Mouse (Mus musculus) cerebellum, adult 11-12 months (tissue): ENCODE data around the gene Cer1.
A peak's percentile ranks its signal among the peaks of the same experiment; 100 is the strongest.

Experiments used
- DNase-seq: peaks from one replicate; pipeline ENCODE4 v3.0.0; 2022

The Cer1 gene

DNA sequence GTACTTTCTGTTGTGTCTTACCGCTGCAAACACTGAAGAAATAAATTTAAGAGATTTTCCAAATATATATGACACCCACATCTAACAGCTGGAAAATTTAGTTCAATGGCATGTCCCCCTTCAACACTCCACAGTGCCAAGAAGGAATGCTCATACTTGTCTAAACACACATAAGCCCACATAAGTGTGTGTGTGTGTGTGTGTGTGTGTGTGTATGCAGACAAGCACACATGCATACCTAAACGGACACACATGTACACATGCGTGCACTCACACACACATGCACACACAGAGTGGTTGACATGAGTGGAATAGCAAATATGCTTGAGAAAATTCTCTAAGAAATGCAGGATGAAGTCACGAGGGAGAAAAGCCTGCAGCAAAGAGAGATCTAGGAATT, 12.4 kb downstream of the Cer1 start:
- DNase-seq: no peak

DNA sequence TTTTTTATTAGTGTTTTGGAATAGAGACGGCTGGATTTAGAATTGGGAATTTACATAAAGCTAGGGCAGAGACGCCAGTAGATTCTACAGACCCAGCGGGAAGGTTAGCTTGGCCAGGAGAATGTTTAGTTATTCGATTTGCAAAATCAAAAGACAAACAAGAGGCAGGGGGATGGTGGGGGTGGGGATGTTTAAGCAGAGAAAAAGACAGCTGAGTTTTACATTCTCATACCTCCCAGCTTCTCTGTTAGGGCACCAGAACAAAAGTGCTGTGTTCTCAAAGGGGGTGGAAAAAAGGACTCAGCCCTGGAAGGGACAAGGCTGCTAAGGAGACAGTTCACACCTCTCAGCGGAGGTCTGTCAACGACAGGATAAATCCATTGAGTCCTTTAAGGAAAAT, 12.8 kb downstream of the Cer1 start:
- DNase-seq: no peak

GRCm38 (mm10) chr4:82870931-82871330, 14.0 kb downstream of the Cer1 start:
- DNase-seq: no peak

DNA sequence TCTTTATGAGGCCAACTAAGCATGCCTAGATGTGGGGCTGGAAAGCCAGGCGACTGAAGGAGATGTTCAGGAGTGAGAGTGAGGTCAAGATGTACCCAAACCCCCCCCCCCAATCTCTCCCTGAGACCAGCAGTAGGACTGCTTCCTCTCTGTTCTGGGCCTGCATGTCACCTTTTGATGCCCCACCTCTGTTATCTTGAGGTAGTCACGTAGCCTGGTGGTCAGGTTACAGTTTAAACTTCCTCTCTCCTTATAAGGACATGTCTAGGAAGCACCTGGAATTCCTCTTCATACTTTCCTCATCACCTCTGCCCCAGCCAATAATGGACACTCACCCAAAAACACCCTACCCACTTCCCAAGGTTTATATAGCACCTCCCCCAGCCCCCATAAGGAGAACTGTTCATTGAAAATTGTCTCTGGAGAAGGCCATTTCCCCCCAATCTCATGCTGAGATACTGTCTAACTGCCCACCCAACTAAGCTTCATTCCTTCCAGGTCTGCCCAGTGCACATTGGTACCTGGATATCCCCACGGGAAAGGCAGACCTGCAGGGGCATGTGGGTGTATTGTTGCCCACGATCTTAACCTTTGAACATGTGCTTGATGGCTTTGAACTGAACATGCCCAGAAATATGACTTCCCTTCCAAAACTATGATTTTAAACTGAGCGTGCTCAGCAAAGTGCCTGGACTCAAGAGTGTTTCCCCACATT, 17.1 kb downstream of the Cer1 start:
- DNase-seq: no peak

DNA sequence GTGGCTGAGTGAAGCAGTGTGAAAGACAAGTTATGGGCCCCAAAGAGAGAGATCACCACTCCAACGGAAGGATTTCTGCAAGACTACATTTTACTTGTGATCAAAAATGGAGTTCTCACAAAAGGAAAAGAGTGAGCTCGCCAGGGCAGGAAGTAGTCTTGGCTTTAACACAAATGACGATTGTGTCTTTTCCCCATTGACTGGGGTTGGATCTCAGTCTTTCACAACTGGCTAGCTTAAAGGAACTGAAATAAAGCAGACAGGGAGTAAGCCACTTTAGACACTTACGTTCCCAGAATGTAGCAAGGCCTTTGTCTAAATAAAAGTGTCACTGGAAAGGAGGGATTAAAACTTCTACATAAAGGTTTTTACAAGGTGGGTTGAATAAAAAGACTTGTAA, 17.8 kb downstream of the Cer1 start:
- DNase-seq: no peak

GRCm38 (mm10) chr4:82864974-82865699, 19.8 kb downstream of the Cer1 start:
- no peak for DNase-seq

DNA sequence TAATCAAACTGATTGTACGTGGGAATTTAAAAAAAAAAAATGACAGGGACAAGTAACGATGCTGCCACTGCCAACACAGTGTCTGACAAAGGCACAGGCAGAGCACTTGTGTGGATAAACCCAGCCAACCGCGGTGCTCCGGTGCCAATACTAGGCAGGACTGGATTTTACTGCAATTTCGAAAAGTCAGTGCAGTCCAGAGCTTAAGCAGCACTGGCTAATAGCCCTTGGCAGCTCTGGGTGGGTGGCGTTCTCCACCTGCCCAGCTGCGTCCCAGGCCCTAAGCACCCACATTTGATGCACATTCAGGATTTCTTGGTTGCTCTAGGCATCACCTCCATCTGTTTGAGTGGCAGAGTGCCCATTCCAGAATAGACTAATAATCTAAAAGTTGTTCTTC, 21.6 kb downstream of the Cer1 start:
- DNase-seq: peak; percentile 19

DNA sequence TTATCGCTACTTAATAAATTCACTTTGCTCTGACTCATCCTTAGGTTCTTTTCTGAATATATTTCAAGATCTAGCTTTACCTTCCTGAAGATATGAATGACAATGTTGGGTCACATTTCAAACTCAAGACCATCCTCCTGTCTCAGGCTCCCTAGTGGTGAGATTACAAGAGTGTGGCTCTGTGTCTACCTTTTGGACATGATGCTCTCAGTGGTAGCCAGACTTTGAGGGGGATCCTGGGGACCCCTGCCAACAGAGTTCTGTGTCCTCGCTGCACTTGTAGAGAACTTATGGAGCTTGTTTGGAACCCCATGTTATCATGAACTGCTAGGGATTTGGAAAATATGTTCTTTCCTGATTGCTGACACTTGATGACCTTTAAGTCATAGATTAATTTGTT, 23.5 kb downstream of the Cer1 start:
- no peak for DNase-seq

- DNase-seq: peak; percentile 8
Observed at GRCm38 (mm10) chr4:82860566-82860965, 24.4 kb downstream of the Cer1 start.

DNA sequence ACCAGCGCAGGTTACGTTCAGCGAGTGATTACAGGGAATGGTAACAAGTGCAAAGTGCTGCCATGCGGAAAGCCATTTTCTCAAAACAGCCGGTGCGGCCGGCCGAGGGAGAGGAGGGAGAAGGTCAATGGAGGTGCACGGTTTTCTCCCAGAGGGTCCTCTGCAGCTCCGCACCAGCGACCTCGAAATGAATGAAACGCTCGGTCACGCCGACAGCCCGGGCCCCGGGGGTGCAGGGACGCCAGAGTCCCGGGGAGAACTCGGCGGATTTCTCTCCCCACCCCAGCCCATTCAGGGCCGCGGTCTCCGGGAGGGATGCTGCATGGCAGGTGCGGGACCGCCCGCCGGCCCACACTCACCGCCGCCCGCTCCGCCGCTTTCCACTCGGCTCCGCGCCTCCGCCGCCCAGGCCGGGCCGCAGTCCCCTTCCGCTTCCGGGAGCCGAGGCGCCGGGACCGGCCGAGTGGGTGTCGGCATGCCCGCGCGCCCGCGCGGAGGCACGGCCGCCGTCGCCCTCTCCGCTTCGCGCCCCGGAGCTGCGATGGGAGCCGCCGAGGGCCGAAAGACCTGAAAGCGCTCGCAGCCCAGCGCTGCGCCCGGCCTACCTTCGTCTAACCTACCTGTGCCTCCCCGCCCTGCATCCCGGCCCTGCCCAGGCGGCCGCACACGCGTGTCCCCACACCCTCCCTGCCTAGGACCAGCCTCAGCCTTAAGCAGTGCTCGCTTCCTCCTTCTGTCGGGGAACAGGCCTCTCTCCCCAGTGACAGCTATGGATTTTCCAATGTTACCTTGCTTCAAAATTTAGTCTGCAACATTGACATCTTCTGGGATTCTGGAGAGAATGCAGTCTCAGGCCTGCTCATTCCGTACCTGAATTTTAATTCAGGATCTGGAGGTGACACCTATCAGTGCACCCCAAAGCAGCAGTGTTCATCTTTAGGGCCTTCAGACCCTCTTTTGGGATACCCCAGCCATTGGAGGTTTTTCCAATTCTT, 25.5 kb downstream of the Cer1 start, which contains the start of gene Zdhhc21:
TSS of gene Zdhhc21 (minus strand) at position 828 of the 995 bp plus-strand sequence.
- DNase-seq: peak; percentile 89

DNA sequence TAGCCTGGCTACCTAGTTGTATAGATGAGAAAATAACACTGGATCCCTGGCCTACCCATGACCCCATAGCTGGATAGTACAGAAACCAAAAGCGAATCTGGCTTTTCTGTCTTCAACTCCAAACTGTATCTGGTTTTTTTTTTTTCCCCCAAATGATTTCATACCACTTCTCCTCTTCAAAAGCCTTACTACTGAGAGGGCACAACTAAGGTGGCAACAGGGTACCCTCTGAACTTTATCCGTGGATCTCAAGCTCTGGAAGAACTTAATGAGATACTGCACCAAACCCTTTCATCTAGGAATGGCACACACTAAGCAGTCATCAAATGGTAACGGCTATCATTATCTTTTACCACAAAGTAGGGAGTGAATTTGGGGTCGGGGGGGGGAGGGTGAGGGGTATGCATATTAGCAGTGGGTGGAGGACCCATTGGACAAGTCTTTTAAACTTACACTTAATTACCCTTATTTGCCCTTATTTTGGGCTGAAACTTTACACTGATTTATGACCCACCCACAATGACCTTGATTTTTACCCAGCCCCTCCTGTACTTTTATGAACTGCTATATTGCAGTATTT, 26.4 kb downstream of the Cer1 start:
- no peak for DNase-seq

DNA sequence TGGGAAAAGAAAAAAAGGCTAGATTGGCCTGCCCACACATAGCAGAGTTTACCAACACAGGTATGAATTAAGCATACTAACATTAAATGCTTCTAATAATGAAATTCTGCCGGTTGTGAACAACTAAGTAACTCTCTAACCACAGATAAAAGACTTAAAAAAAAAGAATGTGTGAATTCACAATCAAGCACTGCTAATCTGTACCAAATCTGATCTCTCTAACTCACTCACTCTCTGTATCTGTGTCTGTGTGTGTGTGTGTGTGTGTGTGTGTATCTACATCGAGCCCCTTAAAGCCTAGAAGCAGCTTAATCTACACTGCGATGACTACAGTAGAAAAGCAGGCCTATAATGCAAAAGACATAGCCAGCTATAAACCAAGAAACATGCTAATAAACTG, 28.0 kb downstream of the Cer1 start:
- DNase-seq: no peak

GRCm38 (mm10) chr4:82853809-82854208, 31.1 kb downstream of the Cer1 start:
- DNase-seq: no peak

DNA sequence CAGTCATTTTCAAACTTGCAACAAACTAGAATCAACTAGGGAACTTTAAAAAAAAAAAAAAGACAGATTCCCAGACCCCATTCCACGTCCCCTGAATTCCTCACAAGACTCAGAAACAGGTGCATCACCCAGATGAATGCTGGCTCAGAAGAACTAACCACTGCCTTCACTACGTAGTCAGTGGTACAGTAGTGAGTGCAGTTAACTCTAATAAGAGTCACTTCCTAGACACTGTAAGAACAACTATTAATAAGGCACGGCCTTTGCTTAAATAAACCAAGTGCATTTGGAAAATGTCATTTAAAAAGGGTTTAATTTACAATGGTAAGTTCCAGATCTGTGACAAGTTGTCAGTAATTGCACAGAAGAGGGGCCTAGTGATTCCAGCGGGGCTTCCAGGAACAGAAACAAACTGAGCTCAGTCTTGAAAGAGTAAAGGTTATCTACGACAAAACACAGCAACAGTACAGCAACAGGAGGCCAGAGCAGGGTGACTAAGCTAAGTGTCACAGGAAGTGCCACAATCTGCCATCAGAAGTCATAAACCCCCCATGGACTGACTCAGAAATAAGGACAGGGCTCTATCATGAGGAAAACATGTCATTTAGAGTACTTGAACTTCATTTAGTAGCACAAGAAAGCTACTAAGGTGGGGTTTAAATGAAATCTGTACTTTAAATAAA, 36.3 kb downstream of the Cer1 start:
- DNase-seq: no peak

- DNase-seq: no peak
Observed at GRCm38 (mm10) chr4:82837526-82838240, 47.3 kb downstream of the Cer1 start.
